26 mouse cellular contexts compared by ENCODE assay signal in genomic region chr2:74217437-74217836, GRCm38 (mm10).
"Had no signal": no experiment of that assay in that cellular context is flagged by ENCODE, and none has a peak within 500 bp of the region (broad histone marks: within the 10 kb centered on the region; RNA-seq: fewer than 3 reads in every experiment).

No protein-coding gene starts in this region.

- H3K4me1 ChIP-seq: heart, embryonic 10.5 days; heart, embryonic 12.5 days; hindbrain, embryonic 10.5 days; hindbrain, embryonic 13.5 days; intestine, embryonic 15.5 days; liver, embryonic 13.5 days; liver, embryonic 15.5 days had no signal

- H3K4me2 ChIP-seq: heart, embryonic 12.5 days; hindbrain, embryonic 13.5 days; intestine, embryonic 15.5 days; limb, embryonic 15.5 days; liver, embryonic 13.5 days; liver, embryonic 15.5 days had no signal

- H3K36me3 ChIP-seq: heart, embryonic 10.5 days; heart, embryonic 12.5 days; hindbrain, embryonic 10.5 days; hindbrain, embryonic 13.5 days; intestine, embryonic 15.5 days; limb, embryonic 15.5 days; liver, embryonic 13.5 days; liver, embryonic 15.5 days had no signal

- H3K27ac ChIP-seq: gastrocnemius, adult 2 months; heart, embryonic 10.5 days; hindbrain, embryonic 10.5 days; hindbrain, embryonic 13.5 days; intestine, embryonic 15.5 days; limb, embryonic 15.5 days; liver, embryonic 13.5 days; liver, embryonic 15.5 days had no signal

- DNase-seq: gastrocnemius, adult 2 months; gastrocnemius, postnatal 10 days; gastrocnemius, postnatal 25 days; heart, adult 18-20 months; heart, postnatal 10 days; heart, postnatal 4 days; kidney, adult 18-20 months; kidney, adult 8-10 months; kidney, postnatal 10 days; kidney, postnatal 25 days; kidney, postnatal 4 days; layer of hippocampus, adult 9-11 months; layer of hippocampus, postnatal 36 days; left cerebral cortex, postnatal 4 days; liver, embryonic 13.5 days; liver, postnatal 0 days had no signal

- H3K27me3 ChIP-seq: heart, embryonic 12.5 days; hindbrain, embryonic 13.5 days; intestine, embryonic 15.5 days; limb, embryonic 15.5 days; liver, embryonic 13.5 days; liver, embryonic 15.5 days had no signal

- H3K4me3 ChIP-seq: gastrocnemius, adult 2 months; heart, embryonic 10.5 days; heart, embryonic 12.5 days; hindbrain, embryonic 10.5 days; hindbrain, embryonic 13.5 days; intestine, embryonic 15.5 days; limb, embryonic 15.5 days; liver, embryonic 13.5 days; liver, embryonic 15.5 days had no signal

- H3K9ac ChIP-seq: heart, embryonic 12.5 days; hindbrain, embryonic 13.5 days; intestine, embryonic 15.5 days; limb, embryonic 15.5 days; liver, embryonic 13.5 days; liver, embryonic 15.5 days; liver, postnatal 0 days had no signal

- H3K9me3 ChIP-seq: heart, embryonic 10.5 days; heart, embryonic 12.5 days; hindbrain, embryonic 10.5 days; hindbrain, embryonic 13.5 days; intestine, embryonic 15.5 days; limb, embryonic 15.5 days; liver, embryonic 13.5 days; liver, embryonic 15.5 days had no signal

- ATAC-seq: hindbrain, embryonic 16.5 days; inflammation-experienced regulatory T-cells, adult 6 months; intestine, embryonic 15.5 days; intestine, postnatal 0 days; liver, postnatal 0 days had no signal
